Mouse (Mus musculus): ENCODE data around the gene Narfl.
"Not testable (repeated sequence)": the region's sequence is repeated elsewhere in the genome, so short reads cannot be mapped to it uniquely, and the experiment has no call there.

The Narfl gene

GRCm38 (mm10) chr17:25773549-25774120, at the start of gene Narfl:
Gene Narfl (plus strand): TSS chr17:25773776.
- peak; percentile 98 for DNase-seq (ENCODE audit: low read depth, low spot score)

- DNase-seq (ENCODE audit: low read depth, low spot score) = peak; percentile 22
Measured at GRCm38 (mm10) chr17:25723919-25724318, 49.7 kb upstream of the Narfl start.

GRCm38 (mm10) chr17:25725264-25725663, 48.3 kb upstream of the Narfl start:
- no peak for DNase-seq (ENCODE audit: low read depth, low spot score)

- DNase-seq (ENCODE audit: low read depth, low spot score) = peak; percentile 100
Measured at GRCm38 (mm10) chr17:25727265-25728008, 46.1 kb upstream of the Narfl start, which contains the start of the genes Chtf18 and Rpusd1. Gene Chtf18 (minus strand): TSS chr17:25727419. Gene Rpusd1 (plus strand): TSS chr17:25727670.

GRCm38 (mm10) chr17:25728009-25728270, 45.6 kb upstream of the Narfl start:
- DNase-seq (ENCODE audit: low read depth, low spot score) = no peak

- peak; percentile 91 for DNase-seq (ENCODE audit: low read depth, low spot score)
Measured at GRCm38 (mm10) chr17:25732082-25732481, 41.5 kb upstream of the Narfl start.

GRCm38 (mm10) chr17:25735246-25735645, 38.3 kb upstream of the Narfl start:
- DNase-seq (ENCODE audit: low read depth, low spot score) = no peak

- DNase-seq (ENCODE audit: low read depth, low spot score) = no peak
Measured at GRCm38 (mm10) chr17:25735745-25736144, 37.8 kb upstream of the Narfl start, which contains the start of gene Mslnl. Gene Mslnl (plus strand): TSS chr17:25736042.

- DNase-seq (ENCODE audit: low read depth, low spot score) = no peak
Measured at GRCm38 (mm10) chr17:25738861-25739260, 34.7 kb upstream of the Narfl start.

- DNase-seq (ENCODE audit: low read depth, low spot score) = not testable (repeated sequence)
Measured at GRCm38 (mm10) chr17:25741471-25741870, 32.1 kb upstream of the Narfl start.

- DNase-seq (ENCODE audit: low read depth, low spot score) = no peak
Measured at GRCm38 (mm10) chr17:25743831-25744230, 29.7 kb upstream of the Narfl start.

GRCm38 (mm10) chr17:25744311-25744710, 29.3 kb upstream of the Narfl start:
- no peak for DNase-seq (ENCODE audit: low read depth, low spot score)

GRCm38 (mm10) chr17:25748238-25748637, 25.3 kb upstream of the Narfl start:
- DNase-seq (ENCODE audit: low read depth, low spot score) = no peak

- no peak for DNase-seq (ENCODE audit: low read depth, low spot score)
Measured at GRCm38 (mm10) chr17:25749314-25749713, 24.3 kb upstream of the Narfl start.

- DNase-seq (ENCODE audit: low read depth, low spot score) = no peak
Measured at GRCm38 (mm10) chr17:25751446-25751845, 22.1 kb upstream of the Narfl start.

GRCm38 (mm10) chr17:25754241-25754640, 19.3 kb upstream of the Narfl start, which contains the start of gene Msln:
Gene Msln (minus strand): TSS chr17:25754378.
- no peak for DNase-seq (ENCODE audit: low read depth, low spot score)

- DNase-seq (ENCODE audit: low read depth, low spot score) = no peak
Measured at GRCm38 (mm10) chr17:25755086-25755485, 18.5 kb upstream of the Narfl start.

GRCm38 (mm10) chr17:25755627-25756377, 17.8 kb upstream of the Narfl start:
- DNase-seq (ENCODE audit: low read depth, low spot score) = peak; percentile 22

- DNase-seq (ENCODE audit: low read depth, low spot score) = no peak
Measured at GRCm38 (mm10) chr17:25756378-25757242, 17.0 kb upstream of the Narfl start.

GRCm38 (mm10) chr17:25757691-25758090, 15.9 kb upstream of the Narfl start:
- no peak for DNase-seq (ENCODE audit: low read depth, low spot score)

GRCm38 (mm10) chr17:25760148-25760547, 13.4 kb upstream of the Narfl start:
- DNase-seq (ENCODE audit: low read depth, low spot score) = no peak

- no peak for DNase-seq (ENCODE audit: low read depth, low spot score)
Measured at GRCm38 (mm10) chr17:25761561-25761970, 12.0 kb upstream of the Narfl start.
